Mouse (Mus musculus) liver, adult 2 months (tissue): ENCODE results near the gene Ntn1. TPM values are rescaled to one million over a fixed set of nuclear protein-coding genes. Genes with fewer than 3 reads are reported as not detected.

Source experiments
- DNase-seq: peaks from one replicate; pipeline ENCODE4 v3.0.0-alpha.2; 2011; ENCODE audit warnings: low read depth, low spot score; ENCODE audit errors: extremely low read depth
- H3K27ac ChIP-seq: fragments of 200-500 bp; replicated peaks from 2 replicates; pipeline ENCODE4 v1.5.1; 2012; ENCODE audit warnings: low read depth, mild to moderate bottlenecking, control low read depth, inconsistent platforms, low read length; ENCODE audit not compliant: insufficient read depth
- H3K27me3 ChIP-seq: fragments of 200-500 bp; 2 replicates; pipeline ENCODE4 v1.6.1; 2012; ENCODE audit warnings: mild to moderate bottlenecking, moderate library complexity, low read length, inconsistent platforms; ENCODE audit not compliant: control insufficient read depth, insufficient read depth
- H3K36me3 ChIP-seq: fragments of 200-500 bp; 2 replicates; pipeline ENCODE4 v1.6.1; 2012; ENCODE audit warnings: low read length, inconsistent platforms; ENCODE audit not compliant: control insufficient read depth, insufficient read depth
- H3K4me1 ChIP-seq: fragments of 200-500 bp; 2 replicates; pipeline ENCODE4 v1.6.1; 2011; ENCODE audit warnings: low read length; ENCODE audit not compliant: control insufficient read depth, insufficient read depth
- H3K4me3 ChIP-seq: fragments of 200-500 bp; 2 replicates; pipeline ENCODE4 v1.5.1; 2011; ENCODE audit warnings: low read depth, mild to moderate bottlenecking, control low read depth, low read length, moderate library complexity; ENCODE audit not compliant: insufficient read depth
- H3K79me2 ChIP-seq: fragments of 200-500 bp; 2 replicates; pipeline ENCODE4 v1.6.1; 2012; ENCODE audit warnings: inconsistent platforms, mild to moderate bottlenecking, low read length, moderate library complexity; ENCODE audit not compliant: control insufficient read depth, insufficient read depth
- H3K9ac ChIP-seq: fragments of 200-500 bp; 2 replicates; pipeline ENCODE4 v1.6.1; 2012; ENCODE audit warnings: low read depth, mild to moderate bottlenecking, control low read depth, inconsistent platforms, low read length
- CTCF ChIP-seq: fragments of 200-500 bp; IDR thresholded peaks from 2 replicates; pipeline ENCODE4 v1.5.1; 2011; ENCODE audit warnings: low read depth, low read length, control low read depth
- POLR2A ChIP-seq: fragments of 200-500 bp; IDR thresholded peaks from 2 replicates; pipeline ENCODE4 v1.6.1; 2011; ENCODE audit warnings: low read length, control low read depth; ENCODE audit not compliant: insufficient read depth; ENCODE audit errors: extremely low read depth
- WGBS: fragments of 180-500 bp; shearing (Covaris S2); methylation state at CpG from one replicate; pipeline ENCODE4 v1.1.7; 2018; 5-methylcytosine and 5-hydroxymethylcytosine counted together
- polyA plus RNA-seq: library from polyadenylated mRNA; depleted of rRNA; stranded (reverse); fragments of >200 nt; gene quantifications from 2 replicates; pipeline ENCODE4 v1.2.3, GENCODE M21; 2012
- total RNA-seq: library from RNA; depleted of rRNA; stranded (reverse); fragments of >200 nt; gene quantifications from 2 replicates; pipeline ENCODE4 v1.2.3, GENCODE M21; 2014

The Ntn1 gene
- total and polyA plus RNA-seq, 2 experiments = 4.9 to 5.5 TPM

- Histone ChIP-seq H3K27ac (no peak overlapping the region), H3K9ac (no peak overlapping the region), H3K36me3 (no peaks in the 10 kb centered on the region), H3K4me1 (no peaks in the 10 kb centered on the region), H3K79me2 (no peaks in the 10 kb centered on the region), H3K27me3 (no peaks in the 10 kb centered on the region), H3K4me3 (no peak overlapping the region)
- no peak for DNase-seq
- WGBS = 48% methylated on average over 6 of the region's 6 CpGs
- no peak for TF ChIP-seq CTCF
- no peak for TF ChIP-seq POLR2A
Measured at GRCm38 (mm10) chr11:68215206-68215912, 185.3 kb downstream of the Ntn1 start.

- Histone ChIP-seq H3K27me3 (no peaks in the 10 kb centered on the region), H3K79me2 (no peaks in the 10 kb centered on the region), H3K9ac (no peak overlapping the region), H3K4me3 (no peak overlapping the region), H3K27ac (no peak overlapping the region), H3K36me3 (no peaks in the 10 kb centered on the region), H3K4me1 (no peaks in the 10 kb centered on the region)
- DNase-seq = no peak
- 74% methylated on average over 9 of the region's 9 CpGs for WGBS
- TF ChIP-seq POLR2A = no peak
- TF ChIP-seq CTCF = no peak
Measured at GRCm38 (mm10) chr11:68214496-68215205, 186.0 kb downstream of the Ntn1 start.

- no peak overlapping the region for H3K27ac ChIP-seq
- H3K27me3 ChIP-seq = no peaks in the 10 kb centered on the region
- TF ChIP-seq CTCF (no peak), POLR2A (no peak)
- no peak overlapping the region for H3K9ac ChIP-seq
- no peak overlapping the region for H3K4me3 ChIP-seq
- no peaks in the 10 kb centered on the region for H3K79me2 ChIP-seq
- no peaks in the 10 kb centered on the region for H3K4me1 ChIP-seq
- 67% methylated on average over 3 of the region's 3 CpGs for WGBS
- no peaks in the 10 kb centered on the region for H3K36me3 ChIP-seq
- DNase-seq = no peak
Measured at GRCm38 (mm10) chr11:68213896-68214295, 186.7 kb downstream of the Ntn1 start.

GRCm38 (mm10) chr11:68211924-68212578, 188.6 kb downstream of the Ntn1 start:
- TF ChIP-seq POLR2A = no peak
- peak; percentile 38 for TF ChIP-seq CTCF
- WGBS = 34% methylated on average over 8 of the region's 8 CpGs
- H3K4me1 ChIP-seq = no peaks in the 10 kb centered on the region
- H3K9ac ChIP-seq = no peak overlapping the region
- no peaks in the 10 kb centered on the region for H3K27me3 ChIP-seq
- H3K4me3 ChIP-seq = no peak overlapping the region
- DNase-seq = no peak
- H3K79me2 ChIP-seq = no peaks in the 10 kb centered on the region
- H3K36me3 ChIP-seq = no peaks in the 10 kb centered on the region
- H3K27ac ChIP-seq = no peak overlapping the region

- no peak overlapping the region for H3K27ac ChIP-seq
- H3K4me1 ChIP-seq = no peaks in the 10 kb centered on the region
- WGBS = 96% methylated on average over 5 of the region's 5 CpGs
- H3K79me2 ChIP-seq = no peaks in the 10 kb centered on the region
- H3K27me3 ChIP-seq = no peaks in the 10 kb centered on the region
- no peak for DNase-seq
- H3K9ac ChIP-seq = no peak overlapping the region
- no peak for TF ChIP-seq POLR2A
- H3K36me3 ChIP-seq = no peaks in the 10 kb centered on the region
- no peak overlapping the region for H3K4me3 ChIP-seq
Measured at GRCm38 (mm10) chr11:68210714-68211113, 189.9 kb downstream of the Ntn1 start.
